Mouse (Mus musculus) hindbrain, embryonic 12.5 days (tissue): ENCODE measurements around the gene Lonrf2. TPM values are rescaled to one million over a fixed set of nuclear protein-coding genes. Genes with fewer than 3 reads are reported as not detected.

Experiments used
- ATAC-seq: fragments of 200-750 bp; cut with Nextera tagmentation; 2 replicates; pipeline ENCODE4 v1.8.0; 2017; ENCODE audit warnings: moderate TSS enrichment; ENCODE audit not compliant: low FRiP score
- H3K27ac ChIP-seq: fragments of 300-500 bp; sonication (generic); 2 replicates; pipeline ENCODE4 v1.5.1; 2016; ENCODE audit warnings: mild to moderate bottlenecking
- H3K27me3 ChIP-seq: fragments of 300-500 bp; sonication (generic); 2 replicates; pipeline ENCODE4 v1.6.1; 2016; ENCODE audit warnings: mild to moderate bottlenecking
- H3K36me3 ChIP-seq: fragments of 300-500 bp; sonication (generic); 2 replicates; pipeline ENCODE4 v1.6.1; 2016; ENCODE audit warnings: mild to moderate bottlenecking
- H3K4me1 ChIP-seq: fragments of 300-500 bp; sonication (generic); 2 replicates; pipeline ENCODE4 v1.6.1; 2016
- H3K4me2 ChIP-seq: fragments of 300-500 bp; sonication (generic); replicated peaks from 2 replicates; pipeline ENCODE4 v1.6.1; 2016; ENCODE audit warnings: mild to moderate bottlenecking
- H3K4me3 ChIP-seq: fragments of 300-500 bp; sonication (generic); 2 replicates; pipeline ENCODE4 v1.5.1; 2016; ENCODE audit warnings: mild to moderate bottlenecking
- H3K9ac ChIP-seq: fragments of 300-500 bp; sonication (generic); 2 replicates; pipeline ENCODE4 v1.6.1; 2016; ENCODE audit warnings: mild to moderate bottlenecking, moderate library complexity
- H3K9me3 ChIP-seq: fragments of 300-500 bp; sonication (generic); replicated peaks from 2 replicates; pipeline ENCODE4 v1.6.1; 2016; ENCODE audit warnings: mild to moderate bottlenecking
- WGBS: fragments of 180-500 bp; shearing (Covaris S2); methylation state at CpG from one replicate; pipeline ENCODE4 v1.1.7; 2016; 5-methylcytosine and 5-hydroxymethylcytosine counted together
- polyA plus RNA-seq: library from polyadenylated mRNA; unstranded; fragments of >200 nt; fragmentation: Nextera tagmentation; extraction: Ambion mirVana; gene quantifications from 2 replicates; pipeline ENCODE4 v1.2.1, GENCODE M21; 2016

Lonrf2 gene
- polyA plus RNA-seq, 1 experiment from 2014 or later = 7.6 TPM

DNA sequence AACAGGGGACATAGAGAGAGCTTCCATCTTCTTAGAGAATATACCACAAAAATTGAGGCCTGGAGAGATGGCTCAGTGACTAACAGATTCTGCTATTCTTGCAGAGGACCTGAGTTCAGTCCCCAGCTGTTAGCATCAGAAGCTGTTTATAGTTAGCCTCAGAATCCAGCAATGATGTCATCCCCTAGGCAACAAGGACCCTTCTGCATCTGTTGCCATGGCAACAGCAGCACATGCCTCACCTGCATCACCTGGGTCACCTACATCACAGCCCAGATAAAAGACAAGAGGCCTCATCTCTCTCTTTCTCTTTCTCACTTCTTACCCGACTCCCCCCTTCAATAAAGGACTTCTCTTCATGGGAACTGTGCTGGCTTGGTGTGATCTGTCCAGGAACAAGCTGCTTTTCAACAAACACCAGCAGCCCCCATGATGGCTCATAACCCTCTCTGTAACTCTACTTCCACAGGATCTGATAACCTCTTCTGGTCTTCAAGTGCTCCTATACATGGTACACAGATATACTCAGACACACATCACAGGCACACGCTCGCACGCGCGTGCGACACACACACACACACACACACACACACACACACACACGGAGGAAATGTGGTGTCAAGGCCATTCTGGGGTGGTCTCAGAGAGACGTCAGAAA is 24.5 kb upstream of the Lonrf2 start:
- WGBS = 90% methylated on average over 9 of the region's 9 CpGs
- Histone ChIP-seq H3K4me2 (no peak overlapping the region), H3K36me3 (peaks cover 14% of the 10 kb centered on the region), H3K4me1 (no peaks in the 10 kb centered on the region), H3K9me3 (no peaks in the 10 kb centered on the region), H3K4me3 (no peak overlapping the region), H3K9ac (no peak overlapping the region), H3K27me3 (no peaks in the 10 kb centered on the region; the same call in 1 of the 2 replicates), H3K27ac (no peak overlapping the region)
- ATAC-seq = no peak

DNA sequence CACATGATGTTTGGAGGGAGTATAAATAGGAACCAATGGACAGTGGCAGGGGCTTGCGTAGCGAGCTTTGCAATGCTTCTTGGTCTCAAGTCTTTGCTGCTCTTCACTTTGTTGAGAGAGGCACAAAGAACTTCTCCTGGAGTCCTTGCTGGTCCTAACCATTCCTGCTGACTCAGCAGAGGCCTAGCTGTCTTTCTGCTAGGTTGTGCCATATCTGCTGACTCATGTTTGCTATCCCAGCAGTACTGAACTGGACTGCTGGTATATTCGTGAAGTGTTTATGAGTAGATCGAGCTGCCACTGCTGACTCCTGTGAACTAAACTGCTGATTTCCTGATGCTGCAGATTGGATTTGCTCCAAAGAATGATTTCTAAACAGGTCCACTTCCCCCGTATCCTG is 23.7 kb upstream of the Lonrf2 start:
- H3K27me3 ChIP-seq = peaks cover 6% of the 10 kb centered on the region; the same call in 1 of the 2 replicates
- peaks cover 6% of the 10 kb centered on the region for H3K36me3 ChIP-seq
- no peak overlapping the region for H3K9ac ChIP-seq
- no peak for ATAC-seq
- H3K4me3 ChIP-seq = no peak overlapping the region
- H3K27ac ChIP-seq = no peak overlapping the region
- no peaks in the 10 kb centered on the region for H3K9me3 ChIP-seq
- 89% methylated on average over 5 of the region's 5 CpGs for WGBS
- no peaks in the 10 kb centered on the region for H3K4me1 ChIP-seq
- no peak overlapping the region for H3K4me2 ChIP-seq

DNA sequence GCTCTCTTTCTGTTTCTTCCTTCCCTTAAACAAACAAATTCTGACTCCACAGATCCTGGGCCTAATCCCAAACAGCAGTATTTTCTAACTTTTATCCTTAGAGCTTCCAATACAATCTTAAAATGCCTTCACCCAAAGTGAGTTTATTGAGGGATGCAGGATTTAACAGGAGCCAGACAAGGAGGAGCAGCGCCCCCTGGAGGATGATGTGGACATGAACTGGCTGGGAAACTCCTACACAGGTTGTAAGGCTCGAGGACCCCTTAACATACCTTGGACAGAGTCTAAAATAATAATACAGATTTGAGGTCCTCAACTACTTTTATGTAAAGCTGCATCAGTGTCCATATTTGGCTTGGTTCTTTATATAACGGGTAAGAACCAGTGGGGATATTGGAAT is 19.7 kb upstream of the Lonrf2 start:
- H3K27me3 ChIP-seq = peaks cover 16% of the 10 kb centered on the region; the same call in 1 of the 2 replicates
- 20% methylated on average over 3 of the region's 3 CpGs for WGBS
- no peak overlapping the region for H3K9ac ChIP-seq
- H3K27ac ChIP-seq = no peak overlapping the region
- H3K4me2 ChIP-seq = no peak overlapping the region
- H3K9me3 ChIP-seq = no peaks in the 10 kb centered on the region
- H3K4me1 ChIP-seq = no peaks in the 10 kb centered on the region
- no peak overlapping the region for H3K4me3 ChIP-seq
- no peaks in the 10 kb centered on the region for H3K36me3 ChIP-seq
- no peak for ATAC-seq

DNA sequence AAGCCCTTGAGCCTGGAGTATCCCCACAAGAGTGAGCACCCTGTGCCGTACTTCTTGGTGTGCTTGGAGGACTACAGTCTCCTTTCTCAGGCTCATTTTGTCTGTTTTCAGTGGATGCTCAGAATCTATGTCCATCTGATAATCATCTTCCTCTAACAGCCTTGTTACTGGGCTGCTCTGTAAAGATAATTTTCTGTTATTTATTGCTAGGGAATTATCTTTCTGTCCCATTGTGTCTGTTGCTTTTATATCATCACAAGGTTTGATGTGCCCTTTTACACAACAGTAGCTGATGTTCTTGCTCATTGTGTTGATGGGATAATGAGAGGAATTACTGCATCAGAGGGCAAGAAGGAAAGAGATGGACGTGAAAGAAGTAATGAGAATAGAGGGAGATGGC is 15.7 kb upstream of the Lonrf2 start:
- no peaks in the 10 kb centered on the region for H3K36me3 ChIP-seq
- no peak overlapping the region for H3K27ac ChIP-seq
- 67% methylated on average over 2 of the region's 2 CpGs for WGBS
- H3K4me2 ChIP-seq = no peak overlapping the region
- no peak overlapping the region for H3K4me3 ChIP-seq
- no peaks in the 10 kb centered on the region for H3K9me3 ChIP-seq
- no peak overlapping the region for H3K9ac ChIP-seq
- H3K27me3 ChIP-seq = peaks cover 26% of the 10 kb centered on the region; the same call in 1 of the 2 replicates
- ATAC-seq = no peak
- H3K4me1 ChIP-seq = peaks cover 14% of the 10 kb centered on the region

DNA sequence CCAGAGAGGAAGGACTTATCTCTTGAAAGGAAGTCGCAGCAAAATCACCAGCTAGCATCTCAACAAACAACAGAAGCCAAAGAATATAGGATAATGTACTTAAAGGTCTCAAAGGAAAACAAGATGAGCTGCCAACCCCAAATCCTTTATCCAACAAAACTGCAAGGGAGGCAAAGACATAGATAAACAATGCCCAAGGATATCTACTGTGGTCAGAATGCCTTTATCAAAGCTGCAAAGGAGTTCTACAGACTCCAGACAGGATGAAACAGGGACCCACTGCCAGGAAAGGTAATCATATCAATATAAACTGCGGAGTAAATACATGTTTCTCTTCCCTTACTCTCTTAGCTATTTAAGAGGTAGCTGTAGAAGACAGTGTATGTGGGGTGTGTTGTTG is 14.1 kb upstream of the Lonrf2 start:
- H3K9me3 ChIP-seq = no peaks in the 10 kb centered on the region
- H3K4me1 ChIP-seq = peaks cover 14% of the 10 kb centered on the region
- no peak overlapping the region for H3K27ac ChIP-seq
- no peak overlapping the region for H3K4me3 ChIP-seq
- WGBS = 87% methylated on average over 2 of the region's 2 CpGs
- no peak for ATAC-seq
- no peak overlapping the region for H3K4me2 ChIP-seq
- peaks cover 26% of the 10 kb centered on the region; the same call in 1 of the 2 replicates for H3K27me3 ChIP-seq
- H3K36me3 ChIP-seq = no peaks in the 10 kb centered on the region
- H3K9ac ChIP-seq = no peak overlapping the region

DNA sequence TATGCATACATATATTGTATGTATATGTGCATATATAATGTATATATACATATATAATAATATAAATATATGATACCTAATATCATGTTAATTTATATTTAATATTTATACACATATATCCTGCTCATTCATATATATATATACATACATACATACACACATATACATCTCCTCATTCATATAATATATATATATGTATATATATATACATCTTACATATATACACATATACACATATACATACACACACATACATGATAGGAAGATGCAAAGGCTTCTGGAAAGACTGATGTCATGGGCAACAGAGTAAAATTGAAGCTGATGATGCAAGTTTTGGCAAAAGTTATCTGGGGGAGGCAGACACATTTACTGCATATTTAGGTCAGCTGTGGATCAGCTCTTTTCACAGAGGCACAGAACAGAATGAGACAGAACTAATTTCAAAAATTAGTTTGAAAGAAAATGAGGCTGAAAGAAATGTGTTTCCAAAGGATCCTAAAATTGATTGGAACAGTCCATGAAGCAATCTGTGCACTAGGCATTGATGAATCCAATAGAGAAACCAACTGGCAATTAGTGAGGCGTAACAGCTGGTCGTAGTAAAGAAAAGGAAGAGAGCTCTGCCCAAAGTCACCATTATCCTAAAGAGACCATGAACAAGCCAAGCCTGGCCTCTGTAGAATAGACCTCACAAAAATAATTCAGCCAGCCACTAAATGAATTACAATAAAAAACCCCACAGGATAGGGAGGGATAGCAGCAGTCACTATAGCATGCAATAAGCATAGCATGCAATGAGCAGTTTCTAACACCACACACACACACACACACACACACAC is 12.2 kb upstream of the Lonrf2 start:
- Histone ChIP-seq H3K9me3 (no peaks in the 10 kb centered on the region), H3K4me2 (peak overlapping the region; percentile 42; the same call in 1 of the 2 replicates), H3K4me3 (no peak overlapping the region), H3K36me3 (no peaks in the 10 kb centered on the region), H3K9ac (no peak overlapping the region), H3K27ac (no peak overlapping the region), H3K27me3 (peaks cover 20% of the 10 kb centered on the region; the same call in 1 of the 2 replicates), H3K4me1 (peaks cover 14% of the 10 kb centered on the region)
- whole genome bisulfite sequencing = 14% methylated on average over 2 of the region's 2 CpGs
- ATAC-seq = peak; percentile 49

DNA sequence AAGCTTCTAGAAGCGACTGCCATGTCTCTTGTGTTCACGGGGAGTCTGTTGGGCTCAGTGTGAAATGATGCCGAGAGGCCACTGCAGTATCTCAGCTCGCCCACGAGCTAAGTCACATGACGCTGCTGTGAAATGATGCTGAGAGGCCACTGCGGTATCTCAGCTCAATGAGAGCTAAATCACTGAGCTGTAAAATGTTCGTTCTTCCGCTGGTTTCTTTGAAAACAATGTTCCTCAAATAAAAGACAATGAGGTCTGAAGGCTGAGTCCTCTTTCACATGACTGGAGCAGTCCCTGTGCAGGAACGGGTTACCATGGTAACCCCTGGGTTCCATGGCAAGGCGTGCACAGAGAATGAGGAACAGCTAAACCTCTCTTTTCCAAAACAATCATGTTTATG is 11.5 kb upstream of the Lonrf2 start:
- Histone ChIP-seq H3K36me3 (no peaks in the 10 kb centered on the region), H3K27me3 (peaks cover 20% of the 10 kb centered on the region; the same call in 1 of the 2 replicates), H3K9ac (no peak overlapping the region), H3K4me1 (peaks cover 14% of the 10 kb centered on the region), H3K27ac (peak overlapping the region; percentile 69), H3K9me3 (no peaks in the 10 kb centered on the region), H3K4me2 (peak overlapping the region; percentile 42), H3K4me3 (peak overlapping the region; percentile 18; the same call in 1 of the 2 replicates)
- 27% methylated on average over 11 of the region's 11 CpGs for WGBS
- peak; percentile 91 for ATAC-seq

DNA sequence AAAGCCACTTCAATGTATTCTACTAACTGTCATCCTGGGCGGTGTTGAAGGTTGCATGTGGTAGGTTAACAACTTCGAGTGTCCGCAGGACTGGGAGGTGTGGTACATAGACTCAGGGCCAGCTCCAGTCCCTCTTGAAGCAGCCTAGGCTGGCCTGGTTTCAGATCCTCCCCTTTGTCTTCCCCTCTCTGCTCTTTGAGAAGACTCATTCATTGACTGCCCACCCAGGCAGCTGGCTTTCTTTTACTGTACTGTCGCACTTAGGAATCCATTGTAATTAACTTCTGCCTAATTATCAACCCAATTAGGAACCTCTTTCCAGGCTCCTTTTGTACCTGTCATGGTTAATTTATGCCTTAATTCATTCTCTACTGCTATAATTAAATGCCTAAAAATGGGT is 6.8 kb upstream of the Lonrf2 start:
- Histone ChIP-seq H3K4me3 (no peak overlapping the region), H3K27me3 (peaks cover 19% of the 10 kb centered on the region), H3K4me1 (peaks cover 7% of the 10 kb centered on the region; the same call in 1 of the 2 replicates), H3K4me2 (no peak overlapping the region), H3K9ac (no peak overlapping the region), H3K9me3 (no peaks in the 10 kb centered on the region), H3K36me3 (no peaks in the 10 kb centered on the region), H3K27ac (no peak overlapping the region)
- no peak for ATAC-seq
- 66% methylated on average over 4 of the region's 4 CpGs for WGBS

DNA sequence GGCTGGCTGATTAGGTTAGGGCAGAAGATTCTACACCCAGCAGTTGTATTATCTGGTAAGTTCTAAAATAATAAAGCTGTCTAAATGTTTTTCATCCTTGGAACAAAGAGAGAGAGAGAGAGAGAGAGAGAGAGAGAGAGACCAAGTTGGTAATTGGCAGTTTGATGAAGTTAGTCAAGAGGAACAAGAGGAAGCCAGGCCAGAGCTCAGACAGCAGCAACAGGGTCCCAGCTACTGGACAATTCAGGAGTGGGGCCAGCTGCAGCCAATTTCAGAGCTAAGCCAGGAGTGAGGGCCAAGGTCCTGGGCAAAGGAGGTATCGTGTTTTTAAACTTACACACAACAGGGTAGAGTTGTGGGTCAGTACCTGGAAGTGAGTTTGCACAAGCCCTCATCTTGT is 6.3 kb upstream of the Lonrf2 start:
- WGBS = 89% methylated on average over 1 of the region's 1 CpGs

DNA sequence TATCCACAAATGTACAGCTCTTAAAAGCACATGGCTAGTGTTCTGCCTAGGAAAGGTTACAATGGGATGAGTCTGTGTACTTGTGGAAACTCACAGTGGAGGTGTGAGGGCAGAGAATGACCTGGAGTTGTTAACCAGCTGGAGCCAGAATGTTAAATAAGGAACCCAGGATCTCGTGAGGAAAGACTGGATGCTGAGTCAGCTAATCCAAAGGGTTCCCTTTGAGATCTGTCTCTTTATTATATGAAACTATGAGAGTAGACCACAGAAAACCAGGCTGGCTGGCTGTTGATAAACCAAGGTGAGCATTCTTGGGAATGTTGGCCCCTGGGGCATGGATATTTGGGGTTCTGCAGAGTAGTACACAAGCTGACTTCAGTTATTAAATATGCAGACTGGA is 3.4 kb upstream of the Lonrf2 start:
- Histone ChIP-seq H3K4me1 (peaks cover 4% of the 10 kb centered on the region), H3K36me3 (no peaks in the 10 kb centered on the region), H3K27ac (no peak overlapping the region), H3K4me3 (no peak overlapping the region), H3K27me3 (peaks cover 36% of the 10 kb centered on the region), H3K9me3 (no peaks in the 10 kb centered on the region), H3K4me2 (no peak overlapping the region), H3K9ac (no peak overlapping the region)
- WGBS = 47% methylated on average over 1 of the region's 1 CpGs
- no peak for ATAC-seq

More for the DNA sequence above, 6.3 kb upstream of the Lonrf2 start:
- ATAC-seq = no peak
- no peak overlapping the region for H3K27ac ChIP-seq
- H3K4me2 ChIP-seq = no peak overlapping the region
- H3K27me3 ChIP-seq = peaks cover 23% of the 10 kb centered on the region
- H3K9me3 ChIP-seq = no peaks in the 10 kb centered on the region
- H3K36me3 ChIP-seq = no peaks in the 10 kb centered on the region
- peaks cover 4% of the 10 kb centered on the region; the same call in 1 of the 2 replicates for H3K4me1 ChIP-seq
- no peak overlapping the region for H3K4me3 ChIP-seq
- H3K9ac ChIP-seq = no peak overlapping the region

DNA sequence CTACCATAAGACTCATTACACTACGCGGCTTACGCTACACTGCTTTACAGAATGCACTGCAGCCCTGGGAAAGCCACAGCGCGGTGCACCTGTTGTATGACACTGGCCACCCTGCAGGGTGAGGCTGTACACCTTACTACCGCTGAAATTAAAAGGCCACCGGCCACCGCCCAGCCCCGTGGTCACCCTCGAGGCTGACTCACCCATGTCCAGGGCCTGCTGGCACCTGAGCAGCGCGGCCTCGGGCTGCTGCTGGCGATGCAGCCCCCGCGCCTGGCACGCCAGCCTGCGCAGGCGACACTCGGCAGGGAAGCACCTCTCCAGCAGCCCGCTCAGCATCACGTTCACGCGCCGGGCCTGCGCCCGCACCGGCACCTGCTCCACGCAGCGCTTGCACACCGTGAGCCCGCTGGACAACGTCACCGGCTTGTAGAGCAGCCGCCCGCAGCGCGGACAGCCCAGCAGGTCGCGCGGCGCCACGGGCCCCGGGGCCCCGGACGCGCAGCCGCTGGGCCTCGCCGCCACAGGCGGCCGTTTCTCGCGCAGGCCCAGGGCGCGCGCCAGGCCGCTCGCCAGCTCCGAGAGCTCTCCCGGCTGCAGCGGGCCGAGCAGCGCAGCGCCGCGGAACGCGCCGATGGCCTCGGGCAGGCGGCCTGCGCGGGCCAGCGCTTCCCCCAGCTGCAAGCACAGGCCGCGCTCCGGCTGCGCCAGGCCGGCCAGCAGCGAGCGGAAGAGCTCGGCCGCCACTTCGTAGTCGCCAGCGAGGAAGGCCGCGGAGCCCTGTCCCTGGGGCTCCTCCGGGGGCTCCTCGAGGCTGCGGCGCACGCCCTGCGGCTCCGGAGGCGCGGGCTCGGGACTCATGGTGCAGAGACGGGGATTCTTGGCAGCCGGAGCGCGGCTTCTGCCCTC is 689 bp downstream of the Lonrf2 start:
- Histone ChIP-seq H3K36me3 (0 out of 2 replicates have a peak, but pooled peaks cover 3% of the 10 kb centered on the region), H3K9me3 (no peaks in the 10 kb centered on the region), H3K27me3 (peaks cover 36% of the 10 kb centered on the region), H3K4me1 (peaks cover 9% of the 10 kb centered on the region), H3K4me3 (peak overlapping the region; percentile 77), H3K9ac (peak overlapping the region; percentile 86), H3K4me2 (peak overlapping the region; percentile 99), H3K27ac (peak overlapping the region; percentile 93)
- 3% methylated on average over 96 of the region's 103 CpGs for WGBS
- ATAC-seq = peak; percentile 83

DNA sequence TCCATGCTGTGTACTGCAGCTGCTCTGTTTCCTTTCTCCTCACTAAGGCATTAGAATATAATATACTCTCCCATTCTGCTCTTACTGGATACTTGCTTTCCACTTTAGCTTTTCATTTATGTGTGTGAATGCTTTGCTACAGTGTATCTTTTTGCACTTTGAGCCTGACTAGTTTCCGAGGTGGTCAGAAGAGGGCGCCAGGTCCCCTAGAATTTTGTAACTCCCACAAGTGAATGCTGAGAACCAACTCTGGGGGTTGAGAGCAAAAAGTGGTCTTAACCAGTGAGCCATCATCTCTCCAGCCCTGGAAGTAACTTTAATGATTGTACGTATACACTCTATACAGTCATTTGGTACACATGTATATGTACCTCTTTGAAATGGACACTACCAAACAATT is 1.6 kb downstream of the Lonrf2 start:
- 23% methylated on average over 3 of the region's 3 CpGs for WGBS
- H3K4me2 ChIP-seq = peak overlapping the region; percentile 99
- ATAC-seq = no peak
- 0 out of 2 replicates have a peak, but pooled peaks cover 3% of the 10 kb centered on the region for H3K36me3 ChIP-seq
- H3K9me3 ChIP-seq = no peaks in the 10 kb centered on the region
- H3K4me1 ChIP-seq = peaks cover 9% of the 10 kb centered on the region
- no peak overlapping the region for H3K27ac ChIP-seq
- H3K4me3 ChIP-seq = peak overlapping the region; percentile 77; the same call in 1 of the 2 replicates
- H3K9ac ChIP-seq = no peak overlapping the region
- H3K27me3 ChIP-seq = peaks cover 33% of the 10 kb centered on the region
